ENCODE assay signal across 14 mouse cellular contexts in the genomic region with DNA sequence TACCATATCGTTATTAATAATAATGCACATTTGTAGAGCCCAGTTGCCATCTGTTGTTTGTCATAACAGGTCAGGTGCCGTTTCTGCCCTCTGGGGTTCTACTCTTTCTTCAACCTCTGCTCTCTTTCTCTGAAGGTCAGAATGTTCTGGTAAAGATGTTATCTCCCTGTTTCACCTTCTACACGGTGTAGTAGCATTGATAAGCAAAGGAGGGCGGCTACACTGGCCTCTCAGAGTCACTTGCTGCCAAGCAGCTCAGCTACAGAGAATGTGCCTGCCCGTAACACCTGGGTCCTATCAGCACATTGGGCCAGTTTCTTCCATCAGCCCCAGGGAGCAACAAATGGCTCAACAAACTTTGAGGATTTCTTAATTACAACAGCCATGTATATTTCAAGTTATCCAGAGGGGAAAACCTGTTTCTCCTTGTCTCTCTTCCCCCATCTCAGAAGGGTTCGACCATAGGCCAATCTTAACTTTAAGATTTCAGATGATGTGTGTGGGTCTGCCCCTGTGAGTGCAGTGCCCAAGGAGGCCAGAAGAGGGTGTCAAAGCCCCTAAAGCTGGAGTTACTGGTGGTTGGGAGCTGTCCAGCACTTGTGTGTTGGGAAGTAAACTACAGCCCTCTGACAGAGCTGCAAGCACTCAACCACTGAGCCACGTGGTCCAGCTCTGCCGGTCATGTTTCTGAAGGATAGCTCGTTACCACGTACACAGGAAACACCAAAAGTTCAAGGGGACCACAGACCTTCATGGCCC. TPM values are rescaled to one million over a fixed set of nuclear protein-coding genes. Genes with fewer than 3 reads are reported as not detected.
DNase-seq lines count a peak whose midpoint lies in the region; ATAC-seq and TF ChIP-seq lines count a peak whose summit lies in the region.
"Had no signal": no experiment of that assay in that cellular context is flagged by ENCODE, and none has a peak within 500 bp of the region (broad histone marks: within the 10 kb centered on the region; RNA-seq: fewer than 3 reads in every experiment).

No protein-coding gene starts in this region.

- H3K4me3 ChIP-seq in lung, postnatal 0 days (ENCODE audit: low read depth, low read length), result no peak overlapping the region
- H3K4me3 ChIP-seq: limb, embryonic 15.5 days; megakaryocyte, embryonic 14.5 days had no signal

- H3K4me1 ChIP-seq in lung, postnatal 0 days (ENCODE audit: insufficient read depth, low read depth, low read length), result no peaks in the 10 kb centered on the region
- H3K4me1 ChIP-seq: limb, embryonic 15.5 days had no signal

- intact Hi-C loops in heart, postnatal 10 days (cut with DNase I), result no loop called here

- H3K36me3 ChIP-seq in lung, postnatal 0 days (ENCODE audit: insufficient read depth, low read length), result peaks cover 20% of the 10 kb centered on the region; the same call in 1 of the 2 replicates

- no peaks in the 10 kb centered on the region for H3K9me3 ChIP-seq in lung, postnatal 0 days (ENCODE audit: low read length)
- H3K9me3 ChIP-seq: limb, embryonic 15.5 days had no signal

- H3K27ac ChIP-seq in lung, postnatal 0 days (ENCODE audit: low read length), result no peak overlapping the region
- H3K27ac ChIP-seq: limb, embryonic 15.5 days had no signal

- ATAC-seq in lung, postnatal 0 days, result no peak

- peak; percentile 42 for TF ChIP-seq CTCF in lung, postnatal 0 days (IDR thresholded peaks at IDR 0.05)

- no peaks in the 10 kb centered on the region for H3K27me3 ChIP-seq in lung, postnatal 0 days (replicated peaks; ENCODE audit: insufficient read depth, low read length)
- H3K27me3 ChIP-seq: limb, embryonic 15.5 days; megakaryocyte, embryonic 14.5 days had no signal

- H3K9ac ChIP-seq in lung, postnatal 0 days (replicated peaks; ENCODE audit: low read depth), result no peak overlapping the region
- H3K9ac ChIP-seq: limb, embryonic 15.5 days had no signal

- TF ChIP-seq EP300 in lung, postnatal 0 days (IDR thresholded peaks at IDR 0.05), result no peak

- DNase-seq in embryo, embryonic 10 days (ENCODE audit: low spot score), result peak; percentile 13
- DNase-seq in embryo, embryonic 9.5 days (ENCODE audit: extremely low spot score), result no peak
- no peak for DNase-seq in lung, postnatal 0 days (ENCODE audit: low spot score)
- no peak for DNase-seq in lung, postnatal 4 days
- DNase-seq in ZHBTc4 (ENCODE audit: low read depth, low spot score), result peak; percentile 87
- DNase-seq in naive thymus-derived CD4-positive, alpha-beta T cell, adult 2 months (ENCODE audit: low read depth), result peak; percentile 32
- DNase-seq in neural tube, embryonic 10.5 days (ENCODE audit: extremely low spot score, low spot score), result no peak
- no peak for DNase-seq in heart, postnatal 10 days
- DNase-seq: cerebellum, postnatal 25 days; gastrocnemius, postnatal 36 days; right cerebral cortex, postnatal 25 days; thymus, adult 18-20 months had no signal

- WGBS in lung, postnatal 0 days, result 89% methylated on average over 10 of the region's 10 CpGs

- H3K4me2 ChIP-seq in lung, postnatal 0 days (replicated peaks; ENCODE audit: low read depth, low read length), result no peak overlapping the region
- H3K4me2 ChIP-seq: limb, embryonic 15.5 days had no signal

RNA-seq across cellular contexts. Expression of a gene that starts 21.1 kb away (rescaled TPM):
- 12.2 and 17.7 TPM in 2 replicates for polyA plus RNA-seq in lung, postnatal 0 days (2015; fragmentation: Nextera tagmentation; extraction: Ambion mirVana)
- 1 to 10 TPM; 7.8 to 8.8 TPM for total RNA-seq in heart, postnatal 10 days (2021)

RNA-seq across cellular contexts. Expression of a gene that starts 39.1 kb away (rescaled TPM):
- polyA plus RNA-seq in lung, postnatal 0 days (2015; fragmentation: Nextera tagmentation; extraction: Ambion mirVana), result 167 and 208 TPM in 2 replicates
- total RNA-seq in heart, postnatal 10 days (2021), result 10 to 100 TPM; 38.5 to 39.6 TPM

Comparison
In these comparisons a context has a peak if more than half of its experiments do, and no peak if none do; other contexts are left out.
1. DNase-seq: peak in embryo, embryonic 10 days (single experiment), ZHBTc4 (single experiment) and naive thymus-derived CD4-positive, alpha-beta T cell, adult 2 months (single experiment); none in embryo, embryonic 9.5 days (single experiment), lung, postnatal 0 days (single experiment), lung, postnatal 4 days (0 of 2), neural tube, embryonic 10.5 days (single experiment) and heart, postnatal 10 days (0 of 2).